Mouse (Mus musculus): ENCODE measurements around the gene Dach1. TPM values are rescaled to one million over a fixed set of nuclear protein-coding genes. Genes with fewer than 3 reads are reported as not detected.
A peak's percentile ranks its signal among the peaks of the same experiment; 100 is the strongest.

The Dach1 gene
- 10 to 100 TPM; 13.4 to 14.3 TPM for total RNA-seq (2021)
- long read RNA-seq, experiment 1, full-length matches to known transcripts = 1 of 2 reads
- long read RNA-seq, experiment 1, partial matches to known transcripts = 0 of 2 reads
- long read RNA-seq, experiment 1, other reads (novel, unspliced or antisense) = 1 of 2 reads
- long read RNA-seq, experiment 2, partial matches to known transcripts = 0 of 2 reads
- long read RNA-seq, experiment 2, other reads (novel, unspliced or antisense) = 2 of 2 reads

DNA sequence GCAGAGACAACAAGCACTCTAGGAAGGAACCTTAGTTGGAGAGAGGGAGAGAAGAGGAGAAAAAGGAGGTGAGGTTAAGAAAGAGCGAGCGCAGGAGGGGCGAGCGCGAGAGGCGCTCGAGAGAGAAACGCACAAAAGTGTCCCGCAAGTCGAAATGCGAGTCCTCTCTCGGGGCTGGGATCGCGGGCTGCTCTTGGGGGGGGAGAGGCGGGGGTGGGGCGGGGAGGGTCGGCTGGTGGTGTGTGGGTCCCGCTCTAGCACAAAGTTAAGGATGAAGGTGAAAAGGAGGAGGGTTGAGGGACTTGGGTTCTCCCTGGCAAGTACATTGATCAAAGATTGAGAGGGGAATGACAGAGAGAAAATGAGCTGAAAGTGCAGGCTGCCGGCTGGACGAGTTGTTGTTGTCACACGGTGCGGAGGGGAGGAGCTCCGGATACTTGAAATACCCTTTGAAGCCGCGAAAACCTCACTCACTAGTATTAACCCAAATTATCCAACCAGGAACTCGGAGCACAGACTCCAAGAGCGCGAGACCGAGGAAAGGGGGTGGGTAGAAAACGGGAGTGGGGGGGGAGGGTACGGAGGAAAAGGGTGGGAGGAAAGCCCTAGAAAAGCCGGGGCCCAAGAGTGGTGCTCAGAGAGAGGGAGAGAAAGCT lies at the start of gene Dach1:
Gene Dach1, minus strand, starts transcription at position 345 of the 656 bp plus-strand sequence.
- intact Hi-C loops (cut with DNase I) = loop anchor here (5.0 kb wide), 2 partner anchors 302 to 582 kb away; no protein-coding TSS in a partner anchor
- peak; percentile 35 to 43 for DNase-seq

DNA sequence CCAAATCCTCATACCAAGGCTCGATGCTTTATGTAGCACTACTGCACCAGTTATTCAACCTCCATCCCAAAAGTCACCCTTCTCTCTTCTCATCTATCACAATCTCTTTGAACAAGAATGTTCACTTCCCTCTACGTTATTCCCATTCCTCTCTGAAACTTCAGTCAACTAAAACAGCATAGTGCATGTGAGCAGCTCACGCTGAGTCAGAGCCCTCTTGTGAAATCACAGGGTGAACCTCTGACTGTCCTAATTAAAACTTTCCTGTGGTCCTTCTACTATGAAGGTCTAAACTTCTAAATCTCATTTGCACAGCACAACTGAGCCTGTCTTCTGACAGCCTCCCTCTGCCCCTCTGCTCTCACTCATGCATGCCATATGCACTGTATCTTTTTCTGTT lies 30.5 kb upstream of the Dach1 start:
- no peak for DNase-seq
- intact Hi-C loops (cut with DNase I) = no loop called here

DNA sequence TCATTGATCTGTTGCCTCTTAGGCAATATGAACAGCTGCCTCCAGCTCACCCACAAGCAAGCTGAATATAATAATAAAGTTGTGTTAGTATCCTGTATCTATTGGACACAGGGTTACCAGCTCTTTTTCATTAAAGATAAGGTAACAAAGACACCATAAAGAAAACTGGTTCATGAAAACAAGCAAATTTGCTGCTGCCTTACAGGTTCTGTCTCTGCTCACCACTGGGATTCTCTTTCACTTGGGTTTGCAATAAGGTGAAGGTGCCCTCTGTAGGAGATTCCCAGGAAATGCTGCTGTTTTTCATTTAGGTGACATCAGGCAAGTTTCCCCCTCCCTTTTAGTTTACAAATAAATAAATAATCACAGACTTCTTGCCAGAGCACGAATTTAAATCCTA lies 12.0 kb upstream of the Dach1 start:
- peak in 1 of 2 experiments; percentile 13 for DNase-seq
- intact Hi-C loops (cut with DNase I) = loop anchor here (2.0 to 10.0 kb wide), 3 partner anchors 403 to 849 kb away; no protein-coding TSS in a partner anchor

DNA sequence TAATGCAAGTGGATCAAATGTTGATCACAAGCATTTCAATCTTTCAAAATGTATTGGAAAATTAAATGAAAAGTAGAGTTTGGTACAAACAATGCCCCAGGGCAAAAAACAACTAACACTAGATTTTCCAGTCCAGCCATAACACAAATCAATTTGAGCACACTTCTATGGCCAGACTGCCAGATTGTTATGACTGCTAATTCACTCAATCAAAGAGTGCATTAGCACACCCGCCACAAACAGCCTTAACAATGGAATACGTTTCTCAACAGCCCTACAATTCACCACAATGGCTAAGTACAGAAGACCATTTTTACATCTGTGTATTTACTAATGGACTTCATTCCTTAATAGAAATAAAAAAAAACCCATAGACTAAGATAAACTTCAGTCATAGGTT lies 4.3 kb upstream of the Dach1 start:
- no peak for DNase-seq
- intact Hi-C loops (cut with DNase I) = no loop called here

DNA sequence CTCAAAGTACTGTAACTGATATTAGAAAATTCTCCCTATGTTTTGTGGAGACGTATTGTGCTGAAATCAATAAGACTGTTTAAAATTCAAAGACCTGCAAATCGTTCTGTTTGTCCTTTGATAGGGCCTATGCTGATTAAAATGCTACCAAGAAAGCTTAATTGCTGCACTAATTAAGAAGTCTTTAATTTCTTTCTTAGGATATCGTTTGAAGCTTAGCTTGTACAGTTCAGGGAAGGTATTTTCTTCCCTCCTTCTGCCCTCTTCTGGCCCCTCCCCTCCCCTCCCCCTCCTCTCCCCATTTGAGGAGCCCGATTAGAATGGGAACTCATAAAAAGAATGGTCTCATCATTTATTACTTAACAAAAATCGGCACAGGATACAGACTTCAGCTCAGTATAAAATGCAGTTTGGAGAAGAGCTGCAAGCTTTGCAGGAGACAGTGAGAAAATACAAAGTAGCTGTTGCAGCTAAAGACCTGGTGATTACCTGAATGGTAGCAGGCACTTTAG lies 2.9 kb upstream of the Dach1 start:
- no peak for DNase-seq
- intact Hi-C loops (cut with DNase I) = no loop called here

DNA sequence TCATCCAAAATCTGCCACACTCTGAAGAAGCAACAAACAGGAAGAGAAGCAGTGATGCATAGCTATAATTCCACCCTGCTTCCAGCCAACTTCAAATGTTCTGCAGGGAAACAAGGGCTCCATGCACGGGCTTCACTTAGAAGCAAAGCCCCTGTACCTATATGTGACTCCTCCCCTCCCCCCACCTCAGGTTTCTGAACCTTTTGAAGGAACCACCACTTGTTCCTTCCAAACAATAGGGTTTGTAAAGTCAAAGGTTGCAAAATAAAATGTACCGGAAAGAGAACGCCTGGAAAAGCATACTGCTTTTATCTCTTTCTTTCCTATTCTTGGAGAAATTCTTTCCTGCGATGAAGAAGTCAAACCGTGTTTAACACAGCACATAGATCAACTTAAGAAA lies 2.3 kb upstream of the Dach1 start:
- intact Hi-C loops (cut with DNase I) = no loop called here
- no peak for DNase-seq

DNA sequence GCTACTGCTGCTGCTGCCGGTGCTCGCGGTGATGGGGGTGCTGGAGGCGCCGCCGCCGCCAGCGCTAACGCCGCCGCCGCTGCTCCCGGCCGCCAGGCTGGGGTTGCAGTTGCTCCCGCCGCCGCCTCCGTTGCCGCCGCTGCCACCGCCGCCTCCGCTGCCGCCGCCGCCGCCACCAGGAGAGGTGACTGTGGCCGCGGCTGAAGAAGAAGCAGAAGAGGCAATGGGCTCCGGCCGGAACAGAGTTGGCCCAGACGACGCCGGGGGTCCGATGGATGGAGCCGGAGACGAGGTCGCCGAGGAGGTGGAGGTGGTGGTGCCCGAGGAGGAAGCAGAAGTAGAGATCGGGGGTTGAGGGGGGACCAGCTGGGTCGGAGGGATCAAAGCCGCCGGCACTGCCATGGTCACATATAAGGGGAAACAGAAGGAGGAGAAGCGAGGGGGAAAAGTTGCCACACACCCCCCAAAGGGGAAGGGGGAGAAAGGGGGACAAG lies 610 bp downstream of the Dach1 start:
- intact Hi-C loops (cut with DNase I) = loop anchor here (5.0 kb wide), 2 partner anchors 302 to 582 kb away; no protein-coding TSS in a partner anchor
- peak; percentile 52 to 65 for DNase-seq

DNA sequence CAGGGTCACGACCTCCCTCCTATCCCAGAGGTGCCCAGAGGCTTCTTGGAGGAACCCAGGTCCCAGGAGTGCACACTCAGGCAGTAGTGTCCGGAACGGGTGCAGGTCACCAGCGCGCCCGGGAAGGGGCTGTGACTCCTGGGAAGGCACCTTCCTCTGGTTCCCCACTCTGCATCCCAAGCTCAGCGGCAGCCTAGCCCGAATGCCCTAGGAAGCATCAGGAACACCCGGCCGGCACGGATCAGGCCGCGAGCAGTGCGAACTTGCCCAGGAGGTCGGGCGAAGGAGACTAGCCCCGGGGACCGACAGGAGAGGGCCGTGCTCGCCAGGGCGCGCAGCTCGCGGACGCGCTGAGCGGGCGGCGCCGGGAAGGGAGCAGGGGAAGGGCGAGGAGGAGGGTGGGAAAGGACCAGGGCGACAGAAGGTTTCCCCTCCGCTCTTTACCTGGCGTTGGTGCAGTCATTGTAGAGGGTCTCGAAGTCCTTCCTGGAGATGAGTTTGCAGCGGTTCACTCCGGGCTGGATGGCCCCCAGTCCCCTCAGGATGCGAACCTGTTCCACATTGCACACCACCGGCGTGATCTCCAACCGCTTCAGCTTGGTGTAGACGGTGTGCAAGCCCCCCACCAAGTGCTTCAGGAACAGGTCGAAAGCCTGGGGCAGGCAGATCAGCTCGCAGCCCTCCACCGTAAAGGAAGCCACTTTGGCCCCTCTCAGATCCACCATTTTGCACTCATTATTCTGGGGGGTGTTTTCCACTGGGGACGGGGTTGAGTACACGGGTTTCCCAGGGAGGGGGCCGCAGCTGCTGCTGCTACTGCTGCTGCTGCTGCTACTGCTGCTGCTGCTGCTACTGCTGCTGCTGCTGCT lies 1.3 kb downstream of the Dach1 start:
- peak; percentile 58 to 60 for DNase-seq
- intact Hi-C loops (cut with DNase I) = loop anchor here (5.0 kb wide), 2 partner anchors 301 to 581 kb away; no protein-coding TSS in a partner anchor

DNA sequence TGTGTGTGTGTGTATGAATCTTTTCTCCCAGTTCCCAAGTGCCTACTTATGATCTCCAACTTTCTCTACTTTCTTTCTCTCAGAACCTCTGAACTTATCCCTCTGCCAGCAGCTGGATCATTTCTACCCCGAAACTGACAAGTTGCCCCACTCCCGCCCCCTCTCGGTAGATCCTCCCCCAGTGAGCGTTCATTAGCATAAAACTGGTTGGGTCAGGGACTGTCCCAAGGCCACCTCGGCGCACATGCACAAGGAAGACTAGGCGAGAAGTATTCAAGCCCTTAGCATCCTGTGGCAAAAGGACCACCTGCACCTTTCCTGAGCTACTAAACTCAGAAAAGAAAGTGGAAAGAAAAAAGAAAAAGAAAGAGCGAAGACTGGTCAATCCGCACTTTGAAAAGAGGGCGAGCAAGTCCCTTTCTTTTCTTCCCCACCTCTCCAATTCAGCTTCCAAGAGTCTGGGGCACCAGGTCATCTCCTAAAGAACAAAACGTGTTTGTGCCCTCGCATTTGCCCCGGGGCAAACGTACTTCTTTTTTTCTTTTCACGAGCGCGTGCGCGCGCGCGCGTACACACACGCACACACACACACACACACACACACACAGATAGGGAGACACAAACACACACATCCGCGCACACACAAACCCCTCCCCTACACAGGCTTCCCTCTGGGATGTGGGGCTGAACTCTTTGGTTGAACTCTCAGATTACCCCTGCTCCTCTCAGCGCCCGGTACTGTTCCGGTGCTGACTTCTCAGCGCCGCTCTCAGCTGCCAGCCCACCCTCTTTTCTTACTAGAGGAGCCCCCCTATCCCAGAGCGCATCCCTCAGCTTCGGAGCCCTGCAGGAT lies 2.2 kb downstream of the Dach1 start:
- peak; percentile 37 to 39 for DNase-seq
- intact Hi-C loops (cut with DNase I) = loop anchor here (5.0 kb wide), 2 partner anchors 300 to 580 kb away; no protein-coding TSS in a partner anchor

DNA sequence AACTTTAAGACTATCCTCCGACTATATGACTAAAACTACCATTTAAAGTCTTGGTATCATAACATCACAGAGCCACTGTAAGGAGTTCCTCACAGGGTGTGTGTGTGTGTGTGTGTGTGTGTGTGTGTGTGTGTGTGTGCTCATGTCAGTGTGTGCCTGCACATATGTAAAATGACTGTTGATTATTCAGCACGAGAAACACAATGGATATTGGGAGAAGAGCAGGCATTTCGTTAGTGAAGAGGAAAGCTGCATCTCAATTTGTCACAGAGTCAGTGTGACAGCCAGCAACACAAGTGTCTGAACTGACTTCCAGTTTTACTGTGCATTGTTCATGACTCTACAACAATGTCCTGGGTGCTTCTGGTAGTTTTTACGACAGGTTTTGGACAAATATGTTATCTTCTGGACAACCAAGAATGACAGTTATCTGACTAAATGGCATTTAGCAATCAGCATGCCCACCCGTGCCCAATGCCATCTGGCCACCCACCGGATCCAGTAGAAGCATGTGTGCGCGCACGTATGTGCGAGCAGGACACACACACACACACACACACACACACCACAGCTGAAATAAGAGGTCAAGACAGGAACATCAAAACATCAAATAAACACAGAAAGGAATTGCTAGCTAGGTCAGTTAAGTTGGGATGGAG lies 3.1 kb downstream of the Dach1 start:
- no peak for DNase-seq
- intact Hi-C loops (cut with DNase I) = loop anchor here (5.0 kb wide), 2 partner anchors 299 to 579 kb away; no protein-coding TSS in a partner anchor

DNA sequence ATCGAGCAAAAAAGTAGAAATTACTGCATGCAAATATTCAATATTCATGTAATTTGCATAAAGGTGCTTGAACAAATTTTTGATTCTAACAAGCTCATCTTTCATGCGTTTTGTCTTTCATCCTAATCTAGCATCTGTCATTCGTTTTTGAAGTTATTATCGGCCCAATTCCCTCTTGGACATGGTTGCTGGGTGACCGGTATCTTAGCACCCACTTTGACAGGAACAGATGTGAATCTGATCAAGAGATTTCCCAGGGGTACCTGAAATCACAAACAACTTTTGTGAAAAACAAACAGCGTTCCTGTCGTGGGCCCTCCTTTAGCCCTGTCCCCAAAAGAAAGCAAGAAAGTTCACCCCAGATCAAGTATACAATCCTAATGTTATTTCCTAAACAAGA lies 12.8 kb downstream of the Dach1 start:
- DNase-seq = no peak
- intact Hi-C loops (cut with DNase I) = no loop called here

DNA sequence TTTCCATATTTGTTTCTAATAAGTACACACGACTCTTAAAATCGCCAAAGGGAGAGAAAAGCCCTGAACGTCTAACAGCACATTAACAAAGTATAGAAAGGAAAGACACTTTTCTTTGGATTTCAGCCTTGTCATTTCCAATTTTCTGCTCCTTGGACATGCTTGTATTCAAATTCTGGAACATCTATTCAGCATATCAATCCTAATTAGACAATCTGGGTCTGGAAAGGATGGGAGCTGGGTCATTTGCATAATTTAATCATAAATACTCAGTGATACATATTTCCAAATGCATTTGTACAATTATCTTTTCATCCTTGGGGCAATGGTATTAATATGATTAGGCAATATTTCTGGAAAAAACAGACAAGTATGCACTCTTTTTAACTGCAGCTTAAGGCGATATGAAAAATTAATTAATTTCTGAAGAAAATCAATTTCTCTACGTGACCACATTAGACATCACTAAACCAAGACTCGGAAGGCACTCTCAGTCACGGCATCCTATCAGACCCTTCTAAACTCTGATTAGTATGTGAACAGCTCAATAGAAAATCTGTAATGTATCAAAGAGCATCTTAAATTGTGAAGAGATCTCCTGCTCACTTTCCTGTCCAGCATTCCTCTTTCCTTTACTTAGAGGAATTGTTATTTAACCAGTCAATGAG lies 13.7 kb downstream of the Dach1 start:
- no peak for DNase-seq
- intact Hi-C loops (cut with DNase I) = no loop called here

DNA sequence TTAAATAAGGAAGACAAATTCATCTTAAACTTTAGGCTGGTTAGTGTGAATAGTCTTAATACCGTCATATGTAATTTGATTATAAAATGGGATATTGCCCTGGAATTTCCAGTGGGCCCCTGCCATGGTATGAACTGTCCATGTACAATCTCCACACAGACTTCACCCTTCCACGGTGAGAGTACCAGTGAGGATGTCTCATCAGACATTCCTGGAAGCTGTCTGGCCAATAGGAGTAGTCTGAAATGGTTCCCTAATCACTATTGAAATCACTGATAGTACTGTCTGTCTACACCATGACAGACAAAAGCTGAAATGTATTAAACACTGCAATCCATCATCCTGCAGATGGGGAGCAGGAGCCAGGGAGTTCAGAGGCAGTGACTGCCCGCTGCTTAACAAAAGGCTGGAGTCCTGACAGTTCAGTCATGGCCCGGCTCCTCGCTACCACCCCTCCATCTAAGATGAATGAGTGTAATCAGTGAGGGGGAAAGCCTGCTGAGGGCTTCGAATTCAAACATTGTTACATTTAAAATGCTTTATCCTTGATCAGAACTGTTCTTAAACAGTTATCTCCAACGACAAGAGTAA lies 14.6 kb downstream of the Dach1 start:
- DNase-seq = no peak
- intact Hi-C loops (cut with DNase I) = no loop called here

DNA sequence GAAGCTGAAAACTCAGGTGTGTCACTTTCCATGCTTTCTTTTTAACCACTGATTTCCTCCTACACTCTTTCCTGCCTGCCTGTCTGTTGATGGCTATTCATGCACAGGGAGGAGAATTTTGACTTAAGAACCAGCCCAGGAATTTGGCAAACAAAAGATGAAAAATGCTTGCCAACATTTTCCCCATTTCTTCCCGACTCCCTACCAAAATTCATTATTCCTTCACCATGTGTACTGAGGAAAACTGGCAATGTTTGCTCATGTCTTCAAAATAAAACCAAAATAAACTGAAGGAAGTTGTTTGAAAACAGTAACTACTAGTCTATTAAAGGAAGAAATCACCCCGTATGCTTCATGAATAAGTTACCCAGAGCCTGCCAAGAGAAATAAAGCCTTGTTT lies 27.8 kb downstream of the Dach1 start:
- DNase-seq = no peak

DNA sequence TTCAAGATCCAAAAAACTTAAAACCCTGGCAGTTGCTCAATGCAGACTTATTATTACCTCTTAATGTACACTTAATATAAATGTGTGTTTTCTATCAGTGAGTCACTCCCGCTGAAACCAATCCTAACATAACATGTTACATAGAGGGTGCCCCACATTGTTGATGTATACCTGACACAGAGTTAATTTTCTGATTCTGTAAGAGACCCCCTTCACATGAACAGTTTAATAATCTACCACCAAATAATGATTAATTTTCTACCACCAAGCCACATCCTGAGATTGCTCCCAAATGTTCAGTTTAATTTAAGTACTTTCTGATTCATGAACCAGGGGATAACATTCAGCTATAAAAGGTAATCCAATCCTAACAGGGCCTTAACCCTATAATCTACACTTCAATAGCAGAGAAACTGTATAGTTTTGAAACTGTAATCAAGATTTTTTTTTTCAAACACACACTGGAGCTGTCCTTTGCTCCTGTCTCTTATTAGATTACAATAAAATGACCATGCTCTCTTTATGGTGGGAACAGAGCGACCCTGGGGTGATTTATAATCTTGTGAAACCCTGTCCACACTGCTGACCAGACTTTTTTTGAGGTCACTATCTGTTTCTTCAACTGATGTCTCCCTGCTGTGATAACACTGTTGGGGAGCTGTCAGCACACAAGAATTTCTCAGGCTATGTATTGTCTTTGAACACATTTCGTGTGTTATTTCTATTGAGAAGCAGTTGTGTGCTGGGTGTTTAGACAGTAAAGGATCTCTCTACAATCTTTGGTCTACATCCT lies 30.5 kb downstream of the Dach1 start:
- no peak for DNase-seq
- intact Hi-C loops (cut with DNase I) = no loop called here

More for the DNA sequence above, 27.8 kb downstream of the Dach1 start:
- intact Hi-C loops (cut with DNase I) = no loop called here

DNA sequence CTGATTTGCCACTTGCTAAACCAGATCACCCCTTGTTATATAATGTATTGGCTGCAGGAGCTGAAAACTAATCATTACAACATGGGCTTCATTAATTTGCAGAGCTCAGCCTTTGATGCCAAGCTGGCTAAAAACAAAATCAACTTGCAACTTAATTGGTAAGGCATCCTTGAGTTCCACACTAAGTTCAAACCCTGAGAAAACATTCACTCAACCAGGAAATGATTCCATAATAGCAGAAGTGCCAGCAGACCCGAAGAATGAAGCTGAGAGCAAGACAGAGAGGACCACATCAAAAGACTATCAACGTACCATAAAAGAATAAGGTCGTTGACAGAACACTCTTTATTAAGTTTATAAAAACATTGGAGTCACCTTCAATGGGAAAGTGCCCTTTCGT lies 35.0 kb downstream of the Dach1 start:
- no peak for DNase-seq
- intact Hi-C loops (cut with DNase I) = no loop called here

DNA sequence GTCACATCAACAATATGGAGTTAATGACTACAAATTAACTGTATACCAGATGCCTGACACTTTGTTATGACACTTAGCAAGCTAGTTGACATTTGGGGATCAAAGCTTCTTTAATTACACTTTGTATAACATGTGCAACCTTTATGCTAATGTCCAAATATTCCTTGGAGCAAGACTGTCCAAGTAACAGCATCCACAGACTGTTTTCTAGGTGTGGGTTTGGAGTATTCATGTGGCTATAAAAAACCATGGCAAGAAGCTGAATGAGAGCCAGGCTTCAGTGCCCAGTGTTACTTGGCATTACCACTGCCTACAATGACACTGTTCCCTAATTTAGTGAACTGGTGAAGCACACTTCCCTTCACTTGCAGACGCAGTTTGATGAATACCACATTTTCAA lies 46.5 kb downstream of the Dach1 start:
- DNase-seq = no peak
- intact Hi-C loops (cut with DNase I) = no loop called here
